Mouse (Mus musculus): ENCODE data around the gene Slc41a3.
"Not testable (repeated sequence)": the region's sequence is repeated elsewhere in the genome, so short reads cannot be mapped to it uniquely, and the experiment has no call there.

The Slc41a3 gene

GRCm38 (mm10) chr6:90624184-90624583 is 19.7 kb downstream of the Slc41a3 start:
- peak; percentile 62 to 78 for DNase-seq (ENCODE audit: low spot score in 2 of 2)

GRCm38 (mm10) chr6:90624733-90625132 is 20.2 kb downstream of the Slc41a3 start:
- DNase-seq (ENCODE audit: low spot score in 2 of 2): peak; percentile 46 to 61

GRCm38 (mm10) chr6:90625207-90625994 is 20.9 kb downstream of the Slc41a3 start:
- DNase-seq (ENCODE audit: low spot score in 2 of 2): no peak

GRCm38 (mm10) chr6:90627556-90627955 is 23.0 kb downstream of the Slc41a3 start:
- DNase-seq (ENCODE audit: low spot score in 2 of 2): no peak

- DNase-seq (ENCODE audit: low spot score in 2 of 2): no peak
Observed at GRCm38 (mm10) chr6:90629506-90629905, 25.0 kb downstream of the Slc41a3 start.

DNA sequence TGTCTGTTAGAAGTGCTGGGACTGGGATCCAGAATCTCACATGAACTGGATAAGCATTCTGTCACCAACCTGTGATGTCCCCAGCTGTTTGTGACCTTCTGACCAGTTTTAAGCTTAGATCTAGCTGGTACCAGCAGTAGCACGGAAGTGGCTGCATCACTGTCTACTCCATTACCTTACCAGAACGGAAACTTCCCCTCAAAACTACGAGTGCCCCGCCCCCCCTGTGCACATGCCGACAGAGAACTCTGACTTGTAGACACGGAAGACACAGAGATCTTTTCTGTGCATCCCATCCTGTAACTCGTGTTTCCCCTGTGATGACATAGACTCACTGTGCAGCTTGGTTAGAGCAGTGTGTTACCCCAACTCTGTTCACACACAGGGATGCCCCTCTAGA is 25.9 kb downstream of the Slc41a3 start:
- no peak for DNase-seq (ENCODE audit: low spot score in 2 of 2)

DNA sequence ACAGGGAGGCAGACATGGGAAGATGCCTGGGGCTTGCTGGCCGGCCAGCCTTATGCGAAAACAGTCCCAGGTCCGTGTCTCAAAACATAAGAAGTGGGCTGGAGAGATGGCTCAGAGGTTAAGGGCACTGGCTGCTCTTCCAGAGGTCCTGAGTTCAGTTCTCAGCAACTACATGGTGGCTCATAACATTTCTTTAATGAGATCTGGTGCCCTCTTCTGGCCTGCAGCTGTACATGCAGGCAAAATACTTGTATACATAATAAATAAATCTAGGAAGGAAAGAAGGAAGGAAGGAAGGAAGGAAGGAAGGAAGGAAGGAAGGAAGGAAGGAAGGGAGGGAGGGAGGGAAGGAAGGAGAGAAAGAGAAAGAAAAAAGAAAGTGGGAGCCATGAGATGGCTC is 28.0 kb downstream of the Slc41a3 start:
- not testable (repeated sequence) for DNase-seq (ENCODE audit: low spot score in 2 of 2)

DNA sequence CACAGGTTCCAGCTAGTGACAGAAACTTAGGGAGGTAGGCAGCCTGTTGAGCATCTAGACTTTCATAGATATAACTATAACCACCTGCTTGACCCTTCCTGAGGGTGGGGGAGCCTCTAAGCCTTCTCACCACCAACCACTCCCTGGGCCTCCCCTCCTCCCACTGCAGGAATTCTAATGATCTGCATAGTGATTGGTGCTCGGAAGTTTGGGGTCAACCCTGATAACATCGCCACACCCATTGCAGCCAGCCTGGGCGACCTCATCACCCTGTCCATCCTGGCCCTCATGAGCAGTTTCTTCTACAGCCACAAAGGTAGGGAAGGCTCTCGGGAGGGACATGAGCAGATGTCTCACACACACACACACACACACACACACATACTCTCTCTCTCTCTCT is 30.6 kb downstream of the Slc41a3 start:
- DNase-seq (ENCODE audit: low spot score in 2 of 2): no peak

DNA sequence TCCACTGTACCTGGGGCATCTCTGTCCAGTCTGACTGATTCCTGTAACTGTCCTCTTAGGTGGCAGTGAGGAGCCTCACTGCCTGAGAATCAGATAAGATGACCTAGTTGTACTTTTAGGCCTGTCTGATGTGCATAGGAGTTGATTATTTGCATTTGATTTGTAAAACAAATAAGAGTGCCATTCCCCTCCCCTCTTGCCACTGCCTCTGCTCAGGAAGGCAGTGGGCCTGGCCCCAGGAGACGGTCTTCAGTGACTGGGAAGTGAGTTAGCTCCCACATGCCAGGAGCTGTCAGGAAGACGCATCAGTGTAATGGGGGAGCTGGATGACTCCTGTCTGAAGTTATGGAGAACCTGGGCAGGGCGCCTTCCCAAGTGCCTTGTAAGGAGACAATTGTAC is 31.1 kb downstream of the Slc41a3 start:
- DNase-seq (ENCODE audit: low spot score in 2 of 2): no peak

DNA sequence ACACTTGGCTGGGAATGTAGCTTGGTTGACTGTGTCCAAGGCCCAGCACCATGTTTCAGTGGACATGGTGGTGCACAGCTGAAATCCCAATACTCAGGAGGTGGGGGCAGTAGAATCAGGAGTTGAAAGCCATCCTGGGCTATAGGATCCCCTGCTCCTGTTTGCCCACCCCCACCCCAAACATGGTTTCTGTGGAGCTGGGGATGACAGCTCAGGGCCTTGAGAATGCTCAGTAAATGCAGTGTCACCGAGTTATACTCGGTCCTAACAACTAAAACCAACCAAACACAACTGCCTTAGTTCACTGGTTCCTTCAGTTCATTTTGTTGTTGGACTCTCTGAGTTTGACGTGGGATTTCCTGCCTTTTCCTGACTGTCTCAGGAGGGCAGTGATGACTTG is 38.5 kb downstream of the Slc41a3 start:
- no peak for DNase-seq (ENCODE audit: low spot score in 2 of 2)

DNA sequence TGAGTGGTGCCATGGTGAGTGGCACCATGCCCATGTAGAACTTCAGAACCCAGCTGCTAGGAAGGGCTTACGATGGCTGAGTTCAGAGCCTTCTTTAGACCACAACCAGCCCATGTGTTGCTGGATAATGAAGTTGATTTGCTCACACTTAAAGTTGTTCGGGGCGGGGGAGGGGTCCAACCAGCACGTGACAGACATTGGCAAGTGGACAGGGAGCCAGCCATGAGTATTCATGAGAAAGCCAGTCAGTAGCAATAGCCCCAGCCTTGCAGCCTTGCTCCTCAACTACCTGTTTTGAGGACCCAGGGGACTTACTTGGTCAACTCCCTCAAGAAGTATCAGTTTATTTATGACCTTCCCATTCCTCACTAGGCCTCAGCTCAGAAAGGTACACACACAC is 40.4 kb downstream of the Slc41a3 start:
- no peak for DNase-seq (ENCODE audit: low spot score in 2 of 2)

- no peak for DNase-seq (ENCODE audit: low spot score in 2 of 2)
Observed at GRCm38 (mm10) chr6:90648391-90648790, 43.9 kb downstream of the Slc41a3 start.

GRCm38 (mm10) chr6:90649279-90649678 is 44.8 kb downstream of the Slc41a3 start:
- DNase-seq (ENCODE audit: low spot score in 2 of 2): no peak

DNA sequence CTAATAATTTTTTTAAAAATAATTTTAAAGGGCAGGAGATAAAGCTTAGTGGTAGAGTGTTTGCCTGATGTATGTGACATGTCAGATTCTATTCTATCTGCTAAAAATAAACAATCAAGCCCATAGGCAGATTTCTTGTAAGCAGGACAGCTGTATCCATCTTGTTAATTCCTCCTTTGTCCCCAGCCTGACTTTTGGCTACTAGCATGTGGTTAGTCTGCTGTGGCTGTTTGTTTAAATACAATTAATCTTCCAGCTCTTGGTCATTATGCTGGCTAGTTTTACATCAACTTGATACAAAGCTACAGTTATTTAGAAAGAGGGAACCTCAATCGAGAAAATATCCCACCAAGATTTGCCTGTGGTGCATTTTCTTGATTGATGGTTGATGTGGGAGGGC is 46.1 kb downstream of the Slc41a3 start:
- no peak for DNase-seq (ENCODE audit: low spot score in 2 of 2)

- peak; percentile 20 to 61 for DNase-seq (ENCODE audit: low spot score in 2 of 2)
Observed at GRCm38 (mm10) chr6:90653736-90654135, 49.2 kb downstream of the Slc41a3 start.

DNA sequence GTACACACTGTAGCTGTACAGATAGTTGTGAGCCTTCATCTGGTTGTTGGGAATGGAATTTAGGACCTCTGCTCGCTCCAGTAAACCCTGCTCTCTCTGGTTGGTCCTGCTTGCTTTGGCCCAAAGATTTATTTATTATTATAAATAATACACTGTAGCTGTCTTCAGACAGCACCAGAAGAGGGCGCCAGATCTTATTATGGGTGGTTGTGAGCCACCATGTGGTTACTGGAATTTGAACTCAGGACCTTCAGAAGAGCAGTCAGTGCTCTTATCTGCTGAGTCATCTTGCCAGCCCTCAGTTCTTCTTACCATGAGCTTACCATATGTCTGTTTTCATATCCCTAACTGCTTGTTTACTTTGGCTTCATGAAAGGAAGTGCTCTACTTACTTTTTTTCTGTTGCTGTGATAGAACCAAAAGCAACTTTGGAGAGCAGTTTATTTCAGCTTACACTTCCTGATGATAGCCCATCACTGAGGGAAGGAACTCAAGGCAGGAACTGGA is 51.9 kb downstream of the Slc41a3 start:
- DNase-seq (ENCODE audit: low spot score in 2 of 2): peak in 1 of 2 experiments; percentile 17

- DNase-seq (ENCODE audit: low spot score in 2 of 2): no peak
Observed at GRCm38 (mm10) chr6:90659913-90660312, 55.4 kb downstream of the Slc41a3 start.

GRCm38 (mm10) chr6:90660398-90661028 is 56.0 kb downstream of the Slc41a3 start:
- no peak for DNase-seq (ENCODE audit: low spot score in 2 of 2)

- no peak for DNase-seq (ENCODE audit: low spot score in 2 of 2)
Observed at GRCm38 (mm10) chr6:90661029-90661399, 56.5 kb downstream of the Slc41a3 start.

GRCm38 (mm10) chr6:90662148-90662547 is 57.6 kb downstream of the Slc41a3 start:
- no peak for DNase-seq (ENCODE audit: low spot score in 2 of 2)

DNA sequence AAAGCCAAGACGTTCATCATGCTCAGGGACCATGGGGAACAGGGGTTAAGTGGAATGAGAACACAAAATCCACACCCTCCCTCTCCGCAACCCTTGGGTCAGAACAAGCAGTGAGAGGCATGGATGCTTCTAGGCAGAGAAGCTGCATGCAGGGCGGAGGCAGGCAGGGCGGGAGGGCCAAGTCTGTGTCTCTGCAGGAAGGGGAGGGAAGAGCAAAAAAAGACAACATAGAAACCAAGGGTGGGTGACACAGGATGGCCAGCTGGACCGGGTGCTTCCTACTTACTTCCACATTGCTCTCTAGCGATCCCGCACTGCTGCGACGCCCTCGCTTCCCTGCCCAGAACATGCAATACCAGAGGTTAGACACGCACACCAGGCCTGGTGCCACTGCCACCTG is 59.2 kb downstream of the Slc41a3 start:
- peak in 1 of 2 experiments; percentile 23 for DNase-seq (ENCODE audit: low spot score in 2 of 2)

- no peak for DNase-seq (ENCODE audit: low spot score in 2 of 2)
Observed at GRCm38 (mm10) chr6:90668693-90669092, 64.2 kb downstream of the Slc41a3 start.

GRCm38 (mm10) chr6:90678759-90679158 is 74.2 kb downstream of the Slc41a3 start:
- DNase-seq (ENCODE audit: low spot score in 2 of 2): peak; percentile 24 to 71
